Mouse (Mus musculus) right cerebral cortex, postnatal 25 days (tissue): ENCODE data around the gene Arl6ip4.

Experiments
- DNase-seq: peaks from one replicate; pipeline ENCODE4 v3.0.0; 2022

Arl6ip4 gene

DNA sequence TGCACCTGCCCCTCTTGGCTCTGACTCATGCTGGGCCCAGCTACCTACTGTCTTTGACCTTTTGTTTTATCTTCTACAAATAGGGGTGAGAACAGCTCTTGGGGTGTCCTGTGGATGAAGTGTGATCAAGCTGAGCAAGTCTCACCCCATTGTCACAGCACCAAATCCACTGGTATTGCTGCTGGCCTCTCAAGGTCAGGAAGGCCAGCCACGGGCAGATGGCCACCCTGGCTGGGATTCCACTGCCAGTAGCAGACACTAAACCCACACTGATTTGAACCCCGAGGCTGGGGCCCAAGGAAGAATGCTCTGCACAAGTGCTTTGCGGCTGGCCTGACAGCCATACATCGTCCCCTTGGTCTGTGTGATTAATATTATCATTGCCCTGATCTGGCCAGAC lies 42.4 kb downstream of the Arl6ip4 start:
- DNase-seq: no peak

- DNase-seq: no peak
Observed at GRCm38 (mm10) chr5:124159453-124159852, 43.6 kb downstream of the Arl6ip4 start.

DNA sequence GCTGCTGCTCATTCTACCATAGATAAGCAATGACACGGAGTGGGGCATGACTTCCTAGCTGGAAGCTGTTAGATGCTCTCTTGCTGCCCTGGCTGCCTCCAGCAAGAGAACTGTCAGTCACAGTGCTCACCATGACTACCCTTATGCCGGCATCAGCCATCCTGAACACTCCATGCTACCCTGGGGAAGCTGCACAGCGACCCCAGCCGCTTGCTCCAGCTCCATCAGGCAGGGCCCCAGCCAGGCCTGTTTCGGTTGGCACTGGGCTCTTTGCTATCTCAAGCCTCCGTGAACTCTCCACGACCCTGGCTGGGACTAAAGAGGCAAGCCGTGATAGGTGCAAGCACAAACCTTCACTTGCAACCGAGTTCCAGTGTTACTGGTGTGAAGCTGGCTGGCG lies 45.9 kb downstream of the Arl6ip4 start:
- no peak for DNase-seq

GRCm38 (mm10) chr5:124162577-124162976 lies 46.7 kb downstream of the Arl6ip4 start:
- DNase-seq: no peak

DNA sequence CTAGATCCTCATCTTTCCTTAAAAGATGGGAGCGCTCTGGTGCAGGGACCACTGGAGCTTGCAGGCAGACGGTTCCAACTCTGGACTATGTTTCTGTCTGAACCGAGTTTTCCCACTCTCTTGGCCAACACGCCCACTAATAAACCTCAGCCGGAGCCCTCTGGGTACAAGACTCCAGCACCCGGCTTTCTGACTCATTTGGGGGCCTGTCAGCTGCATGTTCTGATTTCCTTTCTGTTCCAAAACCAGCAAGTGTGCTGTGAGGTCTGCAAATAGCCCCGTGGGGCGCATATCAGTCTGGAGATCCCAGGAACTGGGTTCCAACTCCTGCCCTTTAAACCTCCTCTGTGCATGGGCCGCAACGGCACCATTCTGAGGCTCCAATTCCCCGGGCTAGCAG lies 47.6 kb downstream of the Arl6ip4 start:
- DNase-seq: no peak

- DNase-seq: no peak
Observed at GRCm38 (mm10) chr5:124165622-124166570, 50.0 kb downstream of the Arl6ip4 start.

DNA sequence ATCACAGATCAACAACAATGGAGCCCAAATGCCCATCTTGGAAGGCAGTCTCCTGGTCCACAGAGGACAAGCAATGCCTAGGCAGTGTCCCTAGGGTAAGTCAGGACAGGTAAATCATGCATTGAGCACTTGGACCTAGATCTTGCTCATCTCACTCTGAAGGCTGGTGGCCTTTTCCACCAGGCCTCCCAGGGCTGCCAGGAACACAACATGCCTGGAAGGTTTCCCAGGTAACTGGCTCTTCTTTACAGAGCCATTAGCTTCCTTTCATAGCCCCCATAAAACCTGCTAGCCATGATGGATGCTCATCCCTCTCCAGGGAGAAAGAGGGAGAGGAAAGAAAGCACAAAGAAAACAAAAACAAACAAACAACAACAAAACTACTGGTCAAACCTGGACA lies 50.9 kb downstream of the Arl6ip4 start:
- no peak for DNase-seq

DNA sequence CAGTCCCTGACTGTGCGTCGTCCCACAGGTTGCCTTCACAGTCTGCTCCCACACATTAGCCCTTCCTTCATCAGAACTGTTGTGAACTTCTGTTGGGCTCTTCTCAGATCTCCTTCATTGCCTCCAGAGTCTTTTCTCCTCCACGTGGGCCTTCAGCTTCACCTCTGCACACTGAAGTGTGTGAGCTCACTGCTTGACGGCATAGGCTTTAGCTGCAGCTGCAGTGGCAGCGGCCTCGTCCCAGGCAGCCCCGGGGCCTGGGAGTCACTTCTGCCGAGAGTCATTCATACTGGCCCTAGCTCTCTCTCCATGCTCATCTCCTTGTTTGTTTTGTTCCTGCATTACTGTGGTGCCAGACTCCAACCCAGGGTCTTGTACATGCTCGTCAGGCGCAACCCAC lies 51.7 kb downstream of the Arl6ip4 start:
- DNase-seq: no peak
